Mouse (Mus musculus) hindbrain, embryonic 16.5 days (tissue): ENCODE measurements around the gene Slc35f2. TPM values are rescaled to one million over a fixed set of nuclear protein-coding genes. Genes with fewer than 3 reads are reported as not detected.

Source experiments
- ATAC-seq: fragments of 200-750 bp; cut with Nextera tagmentation; 2 replicates; pipeline ENCODE4 v1.8.0; 2017; ENCODE audit warnings: moderate TSS enrichment, moderate library complexity
- H3K27ac ChIP-seq: fragments of 300-500 bp; sonication (generic); 2 replicates; pipeline ENCODE4 v1.5.1; 2014; ENCODE audit warnings: low read depth, mild to moderate bottlenecking, control low read depth, low read length, moderate library complexity
- H3K27me3 ChIP-seq: fragments of 300-500 bp; sonication (generic); replicated peaks from 2 replicates; pipeline ENCODE4 v1.6.1; 2014; ENCODE audit warnings: low read length; ENCODE audit not compliant: control insufficient read depth, insufficient read depth
- H3K36me3 ChIP-seq: fragments of 300-500 bp; sonication (generic); 2 replicates; pipeline ENCODE4 v1.6.1; 2014; ENCODE audit warnings: mild to moderate bottlenecking, low read length, moderate library complexity, mixed read lengths; ENCODE audit not compliant: control insufficient read depth, insufficient read depth
- H3K4me1 ChIP-seq: fragments of 300-500 bp; sonication (generic); 2 replicates; pipeline ENCODE4 v1.6.1; 2014; ENCODE audit warnings: low read depth, low read length; ENCODE audit not compliant: control insufficient read depth, insufficient read depth
- H3K4me2 ChIP-seq: fragments of 300-500 bp; sonication (generic); 2 replicates; pipeline ENCODE4 v1.6.1; 2014; ENCODE audit warnings: mild to moderate bottlenecking, low read length, control low read depth, moderate library complexity
- H3K4me3 ChIP-seq: fragments of 300-500 bp; sonication (generic); 2 replicates; pipeline ENCODE4 v1.5.1; 2014; ENCODE audit warnings: mild to moderate bottlenecking, low read length, control low read depth, moderate library complexity
- H3K9ac ChIP-seq: fragments of 300-500 bp; sonication (generic); 2 replicates; pipeline ENCODE4 v1.6.1; 2014; ENCODE audit warnings: low read depth, mild to moderate bottlenecking, control low read depth, low read length, moderate library complexity
- H3K9me3 ChIP-seq: fragments of 300-500 bp; sonication (generic); 2 replicates; pipeline ENCODE4 v1.6.1; 2014; ENCODE audit warnings: mild to moderate bottlenecking, low read length, moderate library complexity; ENCODE audit not compliant: control insufficient read depth
- WGBS: fragments of 180-500 bp; shearing (Covaris S2); extraction: QIAGEN DNeasy Blood & Tissue Kit; methylation state at CpG from one replicate; pipeline ENCODE4 v1.1.7; 2014; 5-methylcytosine and 5-hydroxymethylcytosine counted together
- polyA plus RNA-seq: library from polyadenylated mRNA; unstranded; fragments of >200 nt; fragmentation: Nextera tagmentation; extraction: Ambion mirVana; gene quantifications from 2 replicates; pipeline ENCODE4 v1.2.1, GENCODE M21; 2015

The Slc35f2 gene
- polyA plus RNA-seq, 1 experiment from 2014 or later = 23.5 TPM

- no peaks in the 10 kb centered on the region for H3K27me3 ChIP-seq
- 2% methylated on average over 17 of the region's 17 CpGs for WGBS
- H3K9ac ChIP-seq = peak overlapping the region; percentile 79
- no peaks in the 10 kb centered on the region for H3K36me3 ChIP-seq
- H3K4me1 ChIP-seq = peaks cover 5% of the 10 kb centered on the region; the same call in 1 of the 2 replicates
- H3K4me2 ChIP-seq = peak overlapping the region; percentile 96
- ATAC-seq = peak; percentile 67
- H3K4me3 ChIP-seq = peak overlapping the region; percentile 69
- no peaks in the 10 kb centered on the region for H3K9me3 ChIP-seq
- 0 out of 2 replicates have a peak overlapping the region, but pooled peaks have one; percentile 5 for H3K27ac ChIP-seq
These were observed 803 bp downstream of the Slc35f2 start for GRCm38 (mm10) chr9:53772121-53772561.

DNA sequence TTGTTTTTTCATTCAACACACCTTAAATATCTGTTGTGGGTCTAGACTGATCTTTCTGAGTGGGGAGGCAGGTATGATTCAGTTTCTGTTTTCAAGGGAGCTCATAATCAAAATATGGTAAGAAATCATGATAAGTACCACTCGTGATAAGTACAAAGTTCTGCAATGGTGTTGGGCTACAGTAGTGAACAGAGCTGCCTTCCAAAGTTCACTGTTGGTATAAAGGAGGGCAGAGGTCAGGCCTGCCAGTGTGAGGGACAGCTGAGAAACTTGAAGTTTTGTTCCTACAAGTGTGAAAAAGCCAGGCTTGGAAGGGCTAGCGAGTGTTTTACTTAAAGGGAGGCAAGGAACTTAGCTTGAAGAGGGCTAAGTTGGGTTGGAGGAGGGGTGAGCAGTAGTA lies 4.2 kb downstream of the Slc35f2 start:
- 97% methylated on average over 2 of the region's 2 CpGs for WGBS
- H3K27ac ChIP-seq = no peak overlapping the region
- no peak for ATAC-seq
- no peak overlapping the region for H3K4me2 ChIP-seq
- peaks cover 5% of the 10 kb centered on the region; the same call in 1 of the 2 replicates for H3K4me1 ChIP-seq
- no peaks in the 10 kb centered on the region for H3K9me3 ChIP-seq
- no peak overlapping the region for H3K4me3 ChIP-seq
- H3K27me3 ChIP-seq = no peaks in the 10 kb centered on the region
- H3K9ac ChIP-seq = no peak overlapping the region
- H3K36me3 ChIP-seq = no peaks in the 10 kb centered on the region

GRCm38 (mm10) chr9:53786561-53787407 lies 15.4 kb downstream of the Slc35f2 start:
- WGBS = 82% methylated on average over 16 of the region's 16 CpGs
- no peaks in the 10 kb centered on the region for H3K9me3 ChIP-seq

GRCm38 (mm10) chr9:53793830-53794330 lies 22.5 kb downstream of the Slc35f2 start:
- Histone ChIP-seq H3K4me2 (no peak overlapping the region), H3K4me1 (peaks cover 9% of the 10 kb centered on the region), H3K4me3 (no peak overlapping the region), H3K27me3 (no peaks in the 10 kb centered on the region), H3K9ac (no peak overlapping the region), H3K27ac (no peak overlapping the region; the same call in 1 of the 2 replicates), H3K9me3 (no peaks in the 10 kb centered on the region), H3K36me3 (no peaks in the 10 kb centered on the region)
- WGBS = 33% methylated on average over 1 of the region's 1 CpGs
- ATAC-seq = no peak

More at GRCm38 (mm10) chr9:53786561-53787407, 15.4 kb downstream of the Slc35f2 start:
- Histone ChIP-seq H3K36me3 (no peaks in the 10 kb centered on the region), H3K27ac (no peak overlapping the region), H3K9ac (no peak overlapping the region), H3K27me3 (no peaks in the 10 kb centered on the region), H3K4me3 (no peak overlapping the region), H3K4me2 (no peak overlapping the region), H3K4me1 (no peaks in the 10 kb centered on the region)
- no peak for ATAC-seq

GRCm38 (mm10) chr9:53794490-53794889 lies 23.2 kb downstream of the Slc35f2 start:
- Histone ChIP-seq H3K4me1 (peaks cover 9% of the 10 kb centered on the region), H3K27me3 (no peaks in the 10 kb centered on the region), H3K36me3 (no peaks in the 10 kb centered on the region), H3K27ac (no peak overlapping the region), H3K4me2 (no peak overlapping the region), H3K9me3 (no peaks in the 10 kb centered on the region), H3K4me3 (no peak overlapping the region), H3K9ac (no peak overlapping the region)
- 64% methylated on average over 9 of the region's 9 CpGs for WGBS
- no peak for ATAC-seq

- ATAC-seq = no peak
- Histone ChIP-seq H3K27me3 (no peaks in the 10 kb centered on the region), H3K9ac (no peak overlapping the region), H3K4me3 (no peak overlapping the region), H3K4me2 (no peak overlapping the region), H3K9me3 (no peaks in the 10 kb centered on the region), H3K36me3 (no peaks in the 10 kb centered on the region), H3K27ac (no peak overlapping the region), H3K4me1 (peaks cover 9% of the 10 kb centered on the region)
These were observed 24.0 kb downstream of the Slc35f2 start for GRCm38 (mm10) chr9:53795351-53795750.

- peaks cover 9% of the 10 kb centered on the region for H3K4me1 ChIP-seq
- H3K9ac ChIP-seq = no peak overlapping the region
- H3K27ac ChIP-seq = no peak overlapping the region
- ATAC-seq = no peak
- H3K9me3 ChIP-seq = no peaks in the 10 kb centered on the region
- no peaks in the 10 kb centered on the region for H3K27me3 ChIP-seq
- H3K36me3 ChIP-seq = no peaks in the 10 kb centered on the region
- H3K4me2 ChIP-seq = no peak overlapping the region
- H3K4me3 ChIP-seq = no peak overlapping the region
- 82% methylated on average over 3 of the region's 3 CpGs for WGBS
These were observed 25.0 kb downstream of the Slc35f2 start for GRCm38 (mm10) chr9:53796386-53796785.

DNA sequence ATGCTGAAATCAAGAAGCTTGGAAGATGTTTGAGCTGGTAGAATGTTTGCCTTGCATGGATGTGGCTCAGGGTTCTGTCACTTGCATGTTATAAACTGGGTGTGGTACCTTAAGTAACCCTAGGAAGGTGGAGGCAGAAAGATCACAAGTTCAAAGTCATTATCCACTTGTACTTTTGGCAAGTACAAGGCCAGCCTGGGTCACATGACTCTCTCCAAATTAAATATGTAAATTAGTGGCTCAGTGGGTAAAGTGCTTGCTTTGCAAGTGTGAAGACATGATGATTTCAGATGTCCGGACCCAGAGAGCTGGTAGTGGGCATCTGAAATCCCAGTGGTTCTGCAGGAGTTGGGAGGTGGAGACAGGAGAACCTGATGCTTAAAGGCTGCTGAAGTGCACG lies 25.8 kb downstream of the Slc35f2 start:
- H3K4me2 ChIP-seq = no peak overlapping the region
- no peak overlapping the region for H3K9ac ChIP-seq
- no peaks in the 10 kb centered on the region for H3K27me3 ChIP-seq
- H3K36me3 ChIP-seq = no peaks in the 10 kb centered on the region
- WGBS = 91% methylated on average over 2 of the region's 2 CpGs
- H3K27ac ChIP-seq = no peak overlapping the region
- H3K4me3 ChIP-seq = no peak overlapping the region
- no peak for ATAC-seq
- peaks cover 9% of the 10 kb centered on the region for H3K4me1 ChIP-seq
- H3K9me3 ChIP-seq = no peaks in the 10 kb centered on the region

GRCm38 (mm10) chr9:53802921-53803320 lies 31.6 kb downstream of the Slc35f2 start:
- H3K4me3 ChIP-seq = no peak overlapping the region
- no peaks in the 10 kb centered on the region for H3K27me3 ChIP-seq
- no peak overlapping the region for H3K27ac ChIP-seq
- no peak overlapping the region for H3K4me2 ChIP-seq
- no peaks in the 10 kb centered on the region for H3K4me1 ChIP-seq
- 97% methylated on average over 7 of the region's 7 CpGs for WGBS
- H3K9ac ChIP-seq = no peak overlapping the region
- no peaks in the 10 kb centered on the region for H3K36me3 ChIP-seq
- H3K9me3 ChIP-seq = no peaks in the 10 kb centered on the region
- no peak for ATAC-seq
